Mouse (Mus musculus): ENCODE measurements around the gene 4931406P16Rik.
"Not testable (repeated sequence)": the region's sequence is repeated elsewhere in the genome, so short reads cannot be mapped to it uniquely, and the experiment has no call there.

The 4931406P16Rik gene

DNA sequence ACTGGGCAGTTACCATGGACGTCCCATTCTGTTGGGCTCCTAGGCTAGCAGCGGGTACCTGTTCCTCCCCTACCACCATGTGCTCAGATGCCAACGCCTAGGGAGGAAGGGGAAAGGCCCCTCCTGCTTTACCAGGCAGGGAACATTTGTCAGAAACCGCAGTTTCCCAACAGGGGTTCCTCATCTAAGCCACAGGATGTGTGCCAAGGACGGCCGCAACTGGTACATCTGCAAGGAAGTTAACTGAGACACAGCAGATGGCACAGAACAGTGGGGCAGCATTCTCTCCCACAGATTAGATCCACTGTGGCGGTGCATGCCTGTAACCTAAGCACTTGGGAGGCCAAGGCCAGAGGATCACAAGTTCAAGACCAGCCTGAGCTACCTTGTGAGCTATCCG lies 98.7 kb downstream of the 4931406P16Rik start:
- DNase-seq (ENCODE audit: low spot score in 2 of 2): peak in 1 of 2 experiments; percentile 32

- no peak for DNase-seq (ENCODE audit: low spot score in 2 of 2)
Observed at GRCm38 (mm10) chr7:34213281-34213680, 100.1 kb downstream of the 4931406P16Rik start.

DNA sequence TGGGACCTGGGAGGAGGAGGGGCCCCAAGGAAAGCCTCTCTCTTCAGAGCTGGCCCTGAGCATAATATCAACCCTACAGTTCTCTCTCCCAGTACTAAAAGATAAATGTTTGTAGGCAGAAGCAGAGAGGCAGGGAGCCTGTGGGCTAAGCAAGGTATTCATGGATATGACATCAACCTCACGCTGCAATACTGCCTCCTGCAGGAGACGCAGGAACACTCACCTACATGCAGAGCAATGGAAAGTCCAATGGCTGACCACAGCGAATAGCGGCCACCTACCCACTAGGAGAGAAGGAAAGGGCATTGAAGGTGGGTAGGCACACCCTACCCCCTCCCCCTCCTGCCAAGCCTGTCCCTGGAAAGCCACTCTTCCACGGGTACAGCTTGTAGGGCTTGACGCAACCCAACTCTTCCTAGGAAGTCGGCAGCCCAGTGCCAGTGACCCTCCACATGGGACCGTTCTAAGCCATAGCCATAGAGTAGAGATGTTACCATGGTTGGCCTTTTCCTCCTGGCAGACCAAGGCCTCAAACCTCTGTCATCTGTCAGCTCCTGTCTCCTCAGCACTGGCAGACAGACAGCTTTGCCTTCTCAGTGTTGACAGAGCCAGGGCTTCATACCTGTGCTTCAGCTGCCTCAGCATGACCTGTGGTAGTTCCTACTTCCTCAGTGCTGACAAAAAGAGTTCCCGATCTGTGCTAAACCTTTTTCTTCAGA lies 105.2 kb downstream of the 4931406P16Rik start:
- no peak for DNase-seq (ENCODE audit: low spot score in 2 of 2)

DNA sequence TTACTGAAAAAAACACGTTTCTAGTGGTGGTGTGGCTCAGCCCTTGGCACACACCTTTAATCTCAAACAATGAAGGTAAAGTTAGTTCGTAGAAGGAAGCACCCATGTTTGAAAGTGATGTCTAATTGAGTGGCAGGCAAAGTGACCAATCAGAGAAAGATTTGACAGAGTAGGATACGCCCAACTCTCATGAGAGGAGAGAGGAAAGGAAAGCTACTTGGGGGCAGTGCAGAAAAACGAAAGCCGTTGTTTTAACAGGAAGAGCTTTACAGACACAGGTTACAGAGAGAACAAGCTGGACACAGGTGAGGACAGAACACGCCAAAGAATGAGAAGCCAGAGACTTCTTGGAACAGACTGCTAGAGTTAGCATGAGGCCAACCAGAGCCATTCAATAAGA lies 107.0 kb downstream of the 4931406P16Rik start:
- DNase-seq (ENCODE audit: low spot score in 2 of 2): no peak

GRCm38 (mm10) chr7:34202147-34202546 lies 111.2 kb downstream of the 4931406P16Rik start:
- DNase-seq (ENCODE audit: low spot score in 2 of 2): not testable (repeated sequence)

GRCm38 (mm10) chr7:34200829-34201228 lies 112.5 kb downstream of the 4931406P16Rik start:
- DNase-seq (ENCODE audit: low spot score in 2 of 2): no peak

DNA sequence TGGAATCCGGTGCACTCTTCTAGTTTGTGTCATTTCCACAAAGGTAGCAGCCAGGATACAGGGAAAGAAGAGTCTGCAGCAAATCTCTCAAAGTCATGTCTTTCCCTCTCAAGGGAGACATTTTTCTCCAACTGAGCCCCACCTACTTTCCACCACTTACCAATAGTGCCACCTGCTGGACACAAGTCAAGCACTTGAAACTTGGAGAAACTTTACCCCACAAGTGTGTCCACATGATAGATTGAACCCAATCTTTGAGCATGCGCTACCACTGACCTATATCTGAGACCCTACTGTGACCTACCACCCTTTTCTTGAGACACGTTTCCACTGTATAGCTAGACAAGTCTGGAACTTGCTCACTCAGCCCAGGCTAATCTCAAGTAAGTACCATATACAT lies 115.0 kb downstream of the 4931406P16Rik start:
- peak; percentile 39 to 76 for DNase-seq (ENCODE audit: low spot score in 2 of 2)

DNA sequence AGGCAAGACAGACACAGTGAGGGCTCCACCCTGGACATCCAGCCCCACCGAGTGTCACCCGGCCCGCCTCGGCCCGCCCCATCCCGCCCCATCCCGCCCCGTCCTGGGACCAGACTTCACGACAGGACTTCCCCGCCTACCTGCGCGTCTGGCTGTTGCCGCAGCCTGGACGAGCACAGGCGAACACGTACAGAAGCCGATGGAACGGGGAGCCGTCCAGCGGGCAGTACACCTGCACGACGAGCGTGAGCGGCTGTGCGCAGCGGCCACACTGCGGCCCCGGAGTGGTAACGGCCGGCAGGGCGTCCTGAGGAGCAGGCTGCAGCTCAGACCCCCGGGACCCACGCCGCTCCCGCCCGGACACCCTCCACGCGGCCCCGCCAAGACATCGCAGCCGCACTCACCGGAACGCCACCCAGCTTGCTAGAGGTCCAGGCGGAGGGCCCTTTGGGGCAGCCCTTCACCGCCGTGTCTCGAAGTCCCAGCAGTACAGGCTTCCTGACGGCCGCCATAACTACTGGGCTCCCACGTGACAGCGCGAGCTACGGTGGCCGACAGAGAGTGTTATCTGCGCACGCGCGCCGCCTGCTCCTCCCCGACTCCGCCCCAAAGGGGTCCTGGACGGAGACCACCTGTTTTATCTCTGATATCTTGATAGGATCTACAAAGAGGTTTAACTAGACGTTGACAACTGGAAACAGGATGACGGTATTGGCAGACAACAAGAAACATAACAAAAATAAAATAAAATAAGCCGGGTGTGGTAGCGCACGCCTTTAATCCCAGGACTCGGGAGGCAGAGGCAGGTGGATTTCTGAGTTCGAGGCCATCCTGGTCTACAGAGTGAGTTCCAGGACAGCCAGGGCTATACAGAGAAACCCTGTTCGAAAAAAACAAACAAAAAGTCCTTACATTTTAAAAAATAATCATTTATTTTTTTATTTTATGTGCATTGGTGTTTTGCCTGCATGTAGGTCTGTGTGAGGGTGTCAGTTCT lies 116.9 kb downstream of the 4931406P16Rik start, which contains the start of gene Pdcd2l:
TSS of gene Pdcd2l (minus strand) at position 530 of the 997 bp plus-strand sequence.
- peak; percentile 88 to 94 for DNase-seq (ENCODE audit: low spot score in 2 of 2)

DNA sequence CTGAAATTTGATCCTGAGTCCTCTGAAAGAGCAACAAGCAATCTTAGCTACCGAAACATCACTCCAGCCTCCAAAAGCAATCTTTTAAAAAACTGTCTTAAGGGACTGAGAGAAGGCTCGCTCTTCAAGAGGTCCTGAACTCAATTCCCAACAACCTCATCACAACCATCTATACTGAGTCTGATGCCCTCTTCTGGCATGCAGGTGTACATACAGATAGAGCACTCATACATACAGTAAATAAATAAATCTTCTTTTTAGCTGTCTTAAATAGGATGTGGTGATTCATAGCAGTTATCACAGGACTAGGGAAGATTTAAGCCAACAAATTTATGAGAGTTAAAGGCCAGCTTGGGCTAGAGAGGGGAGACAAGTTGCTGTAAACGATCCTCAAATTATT lies 117.7 kb downstream of the 4931406P16Rik start:
- no peak for DNase-seq (ENCODE audit: low spot score in 2 of 2)

- DNase-seq (ENCODE audit: low spot score in 2 of 2): no peak
Observed at GRCm38 (mm10) chr7:34192825-34193224, 120.5 kb downstream of the 4931406P16Rik start.

GRCm38 (mm10) chr7:34189376-34189989 lies 123.9 kb downstream of the 4931406P16Rik start:
- peak in 1 of 2 experiments; percentile 55 for DNase-seq (ENCODE audit: low spot score in 2 of 2)

Measured in spleen, postnatal 10 days (tissue).